Mouse (Mus musculus) limb, embryonic 12.5 days (tissue): ENCODE data around the gene Ankrd12. TPM values are rescaled to one million over a fixed set of nuclear protein-coding genes. Genes with fewer than 3 reads are reported as not detected.
"Not testable (repeated sequence)": the region's sequence is repeated elsewhere in the genome, so short reads cannot be mapped to it uniquely, and the experiment has no call there.

Source experiments
- ATAC-seq: fragments of 200-750 bp; cut with Nextera tagmentation; 2 replicates; pipeline ENCODE4 v1.8.0; 2017; ENCODE audit warnings: low read depth, moderate TSS enrichment; ENCODE audit not compliant: insufficient number of reproducible peaks, insufficient read depth, low FRiP score, low TSS enrichment
- H3K27ac ChIP-seq: fragments of 300-500 bp; sonication (generic); 2 replicates; pipeline ENCODE4 v1.5.1; 2016; ENCODE audit warnings: mild to moderate bottlenecking, moderate library complexity
- H3K27me3 ChIP-seq: fragments of 300-500 bp; sonication (generic); 2 replicates; pipeline ENCODE4 v1.6.1; 2016; ENCODE audit warnings: mild to moderate bottlenecking, moderate library complexity
- H3K36me3 ChIP-seq: fragments of 300-500 bp; sonication (generic); 2 replicates; pipeline ENCODE4 v1.6.1; 2016; ENCODE audit warnings: mild to moderate bottlenecking, moderate library complexity
- H3K4me1 ChIP-seq: fragments of 300-500 bp; sonication (generic); replicated peaks from 2 replicates; pipeline ENCODE4 v1.6.1; 2016
- H3K4me2 ChIP-seq: fragments of 300-500 bp; sonication (generic); 2 replicates; pipeline ENCODE4 v1.6.1; 2016; ENCODE audit warnings: mild to moderate bottlenecking, moderate library complexity
- H3K4me3 ChIP-seq: fragments of 300-500 bp; sonication (generic); replicated peaks from 2 replicates; pipeline ENCODE4 v1.5.1; 2016; ENCODE audit warnings: mild to moderate bottlenecking
- H3K9ac ChIP-seq: fragments of 300-500 bp; sonication (generic); replicated peaks from 2 replicates; pipeline ENCODE4 v1.6.1; 2016; ENCODE audit warnings: mild to moderate bottlenecking, moderate library complexity
- H3K9me3 ChIP-seq: fragments of 300-500 bp; sonication (generic); 2 replicates; pipeline ENCODE4 v1.6.1; 2016; ENCODE audit warnings: mild to moderate bottlenecking, moderate library complexity
- whole genome bisulfite sequencing: fragments of 180-500 bp; shearing (Covaris S2); methylation state at CpG from one replicate; pipeline ENCODE4 v1.1.7; 2016; 5-methylcytosine and 5-hydroxymethylcytosine counted together
- polyA plus RNA-seq: library from polyadenylated mRNA; unstranded; fragments of >200 nt; fragmentation: Nextera tagmentation; extraction: Ambion mirVana; gene quantifications from 2 replicates; pipeline ENCODE4 v1.2.1, GENCODE M21; 2016

Ankrd12 gene
- polyA plus RNA-seq, 1 experiment from 2014 or later = 25.0 TPM

DNA sequence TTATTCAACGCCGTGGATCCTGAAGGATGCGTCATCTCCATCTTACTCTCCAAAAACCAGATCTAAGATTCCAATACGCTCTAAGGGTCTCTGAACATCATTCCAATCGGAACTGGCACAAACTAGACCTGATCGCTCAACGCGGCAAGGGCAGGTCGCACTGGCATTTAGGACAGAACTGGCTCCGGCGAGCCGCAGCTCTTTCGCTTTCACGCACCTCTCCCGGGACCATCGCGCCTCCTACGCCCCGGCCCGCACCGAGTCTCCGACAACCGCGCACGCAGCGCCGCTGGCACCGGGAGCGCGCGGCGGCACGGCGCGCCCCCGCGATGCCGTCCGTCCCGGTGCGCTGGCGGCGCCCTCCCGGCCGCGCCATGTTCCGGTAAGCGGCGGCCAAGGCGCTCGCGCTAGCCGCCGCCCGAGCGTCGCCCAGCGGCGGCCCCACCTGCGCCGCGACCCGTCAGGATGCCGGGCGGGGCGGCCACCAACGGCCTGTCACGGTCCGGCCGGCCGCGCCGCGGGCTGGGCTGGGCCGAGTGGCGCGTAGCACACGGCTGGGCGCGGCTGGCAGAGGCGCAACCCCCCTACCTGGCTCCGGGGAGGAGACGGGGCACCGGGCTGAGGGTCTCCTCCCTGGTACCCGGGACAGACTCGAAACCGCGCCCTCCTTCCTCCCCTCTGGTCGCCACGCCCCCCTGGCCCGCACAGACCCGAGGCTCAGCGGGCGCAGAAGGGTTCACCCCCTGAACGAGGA is 538 bp downstream of the Ankrd12 start:
- Histone ChIP-seq H3K4me3 (peak overlapping the region; percentile 95), H3K4me2 (peak overlapping the region; percentile 77), H3K9me3 (no peaks in the 10 kb centered on the region), H3K9ac (peak overlapping the region; percentile 80), H3K27ac (peak overlapping the region; percentile 89), H3K36me3 (peaks cover 25% of the 10 kb centered on the region), H3K4me1 (peaks cover 14% of the 10 kb centered on the region), H3K27me3 (no peaks in the 10 kb centered on the region)
- under 1% methylated on average over 73 of the region's 95 CpGs for WGBS
- ATAC-seq = peak; percentile 90

DNA sequence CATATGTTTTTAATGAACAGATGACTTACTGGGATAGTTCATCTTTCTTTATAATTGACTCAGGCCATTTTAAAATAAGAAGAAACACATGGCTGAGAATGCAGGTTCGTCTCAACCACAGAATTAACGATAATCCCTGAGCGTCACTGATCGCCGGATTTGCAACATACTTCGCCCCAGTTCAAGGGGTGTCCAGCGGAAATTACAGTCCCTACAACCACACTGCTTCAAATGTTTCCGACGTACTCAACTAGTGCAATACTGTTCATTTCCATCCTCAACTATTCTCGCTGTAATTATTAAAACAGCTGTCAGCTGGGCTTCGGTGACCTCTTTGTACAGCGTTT is 1.1 kb downstream of the Ankrd12 start:
- peaks cover 19% of the 10 kb centered on the region for H3K36me3 ChIP-seq
- WGBS = 3% methylated on average over 12 of the region's 12 CpGs
- H3K4me1 ChIP-seq = peaks cover 14% of the 10 kb centered on the region
- ATAC-seq = no peak
- no peaks in the 10 kb centered on the region for H3K9me3 ChIP-seq
- peak overlapping the region; percentile 95 for H3K4me3 ChIP-seq
- no peaks in the 10 kb centered on the region for H3K27me3 ChIP-seq
- peak overlapping the region; percentile 77 for H3K4me2 ChIP-seq
- H3K27ac ChIP-seq = peak overlapping the region; percentile 89
- H3K9ac ChIP-seq = peak overlapping the region; percentile 80

DNA sequence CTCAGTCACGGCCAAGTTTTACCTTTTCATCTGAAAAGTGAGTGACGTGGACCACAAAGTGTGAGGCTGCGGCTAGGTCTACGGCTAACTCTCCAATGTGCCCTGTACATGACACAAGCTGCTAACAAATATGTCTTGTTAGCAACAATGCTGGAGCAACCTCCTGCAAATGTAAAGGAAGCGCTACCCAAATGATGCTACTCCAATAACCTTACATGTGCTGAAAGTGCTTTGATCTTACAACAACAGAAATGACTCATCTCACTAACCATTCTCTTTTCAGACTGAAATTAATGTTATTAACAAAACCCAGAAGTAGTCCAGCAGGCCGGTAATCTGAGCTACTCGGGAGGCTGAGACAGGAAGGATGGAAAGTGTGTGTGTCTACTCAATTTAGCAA is 2.9 kb downstream of the Ankrd12 start:
- Histone ChIP-seq H3K27me3 (no peaks in the 10 kb centered on the region), H3K27ac (no peak overlapping the region), H3K4me3 (no peak overlapping the region), H3K4me1 (peaks cover 14% of the 10 kb centered on the region), H3K36me3 (peaks cover 5% of the 10 kb centered on the region; the same call in 1 of the 2 replicates), H3K9ac (no peak overlapping the region), H3K9me3 (no peaks in the 10 kb centered on the region), H3K4me2 (no peak overlapping the region)
- ATAC-seq = no peak
- 86% methylated on average over 7 of the region's 7 CpGs for WGBS

DNA sequence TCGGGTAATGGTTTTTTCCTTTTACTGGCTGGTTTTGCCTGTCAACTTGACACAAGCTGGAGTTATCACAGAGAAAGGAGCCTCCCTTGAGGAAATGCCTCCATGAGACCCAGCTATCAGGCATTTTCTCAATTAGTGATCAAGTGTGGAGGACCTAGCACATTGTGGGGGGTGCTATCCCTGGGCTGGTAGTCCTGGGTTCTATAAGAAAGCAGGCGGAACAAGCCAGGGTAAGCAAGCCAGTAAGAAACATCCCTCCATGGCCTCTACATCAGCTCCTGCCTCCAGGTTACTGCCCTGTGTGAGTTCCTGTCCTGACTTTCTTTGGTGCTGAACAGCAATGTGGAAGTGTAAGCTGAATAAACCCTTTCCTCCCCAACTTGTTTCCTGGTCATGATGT is 7.9 kb downstream of the Ankrd12 start:
- H3K4me1 ChIP-seq, H3K9me3 ChIP-seq, ATAC-seq, H3K27me3 ChIP-seq, H3K27ac ChIP-seq, H3K9ac ChIP-seq, H3K4me3 ChIP-seq, H3K36me3 ChIP-seq, H3K4me2 ChIP-seq: not testable (repeated sequence)
- WGBS = 91% methylated on average over 2 of the region's 2 CpGs

DNA sequence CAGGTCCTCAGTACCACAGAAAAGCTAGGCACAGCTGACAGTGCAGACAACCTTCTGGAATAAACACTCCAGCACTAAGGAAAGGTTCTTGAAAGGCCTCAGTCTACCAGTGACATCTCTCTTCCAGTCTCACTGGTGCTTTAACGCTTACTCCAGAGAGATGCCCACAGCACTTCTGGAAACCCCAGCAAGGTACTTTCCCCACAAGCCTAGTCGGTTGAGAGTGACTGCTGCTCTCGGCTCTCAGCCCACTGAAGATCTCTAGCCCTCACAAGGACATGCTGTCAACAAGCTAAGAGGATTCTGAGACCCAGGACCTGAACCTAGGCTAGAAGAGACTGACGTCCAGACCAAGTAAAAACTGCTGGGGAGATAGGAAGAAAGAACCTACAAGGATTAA is 11.8 kb downstream of the Ankrd12 start:
- Histone ChIP-seq H3K27me3 (no peaks in the 10 kb centered on the region), H3K9ac (no peak overlapping the region), H3K27ac (no peak overlapping the region), H3K9me3 (no peaks in the 10 kb centered on the region), H3K4me1 (no peaks in the 10 kb centered on the region), H3K4me2 (no peak overlapping the region), H3K36me3 (no peaks in the 10 kb centered on the region), H3K4me3 (no peak overlapping the region)
- ATAC-seq = no peak
- WGBS = 87% methylated on average over 4 of the region's 4 CpGs

DNA sequence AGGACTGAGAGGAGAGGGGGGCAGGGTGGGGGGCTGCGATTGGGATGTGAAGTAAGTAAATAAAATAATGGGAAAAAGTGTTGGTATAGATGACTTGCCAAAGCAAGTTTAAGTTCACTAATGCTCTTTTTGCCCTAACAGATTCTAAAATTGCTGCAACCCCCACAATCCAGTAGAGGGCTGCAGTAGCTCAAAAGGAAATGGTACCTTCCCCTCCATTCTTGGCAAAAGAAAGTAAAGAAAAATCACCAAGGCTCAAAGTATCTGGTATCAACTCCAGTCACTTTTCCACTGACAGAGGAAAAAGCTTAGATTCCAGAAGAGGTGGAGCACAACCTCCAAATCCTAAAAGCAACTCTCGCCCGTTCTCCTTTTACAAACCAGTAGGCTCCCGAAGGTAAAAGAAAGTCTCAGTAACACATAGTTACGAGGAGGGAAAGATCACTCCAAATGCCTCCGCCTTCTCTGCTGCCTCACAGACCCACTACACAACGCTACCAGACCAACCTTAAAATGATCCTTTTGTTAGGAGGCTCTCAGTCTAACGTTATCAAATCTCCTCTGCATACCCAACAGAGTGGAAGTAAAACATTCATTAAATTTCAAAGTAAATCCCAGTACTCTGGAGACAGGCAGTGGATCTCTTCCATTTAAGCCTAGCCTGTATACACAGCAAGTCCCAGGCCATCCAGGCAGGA is 15.5 kb downstream of the Ankrd12 start:
- Histone ChIP-seq H3K4me1 (no peaks in the 10 kb centered on the region), H3K9ac (no peak overlapping the region), H3K27me3 (no peaks in the 10 kb centered on the region), H3K9me3 (no peaks in the 10 kb centered on the region), H3K4me2 (no peak overlapping the region), H3K36me3 (no peaks in the 10 kb centered on the region), H3K4me3 (no peak overlapping the region), H3K27ac (no peak overlapping the region)
- WGBS = 58% methylated on average over 8 of the region's 8 CpGs
- ATAC-seq = no peak

DNA sequence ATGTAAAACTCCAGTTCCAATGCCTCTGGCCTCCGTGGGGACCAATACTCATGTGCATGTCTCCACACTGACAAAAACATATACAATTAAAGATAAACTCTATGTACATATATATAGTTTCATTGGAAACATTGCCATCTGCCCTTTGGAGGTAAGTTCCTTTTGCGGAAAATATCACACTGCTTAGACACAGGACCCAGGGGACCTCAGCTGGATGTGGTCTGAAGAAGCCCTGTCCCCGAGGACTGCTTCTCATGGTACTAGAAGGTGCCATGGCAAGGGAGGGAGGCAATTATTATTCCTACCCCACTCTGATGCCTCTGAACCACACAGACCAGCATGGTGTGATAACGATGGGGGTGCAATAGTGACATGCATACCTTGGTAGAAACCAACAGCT is 18.7 kb downstream of the Ankrd12 start:
- WGBS = 87% methylated on average over 4 of the region's 4 CpGs
- Histone ChIP-seq H3K4me1 (no peaks in the 10 kb centered on the region), H3K4me2 (no peak overlapping the region), H3K9me3 (no peaks in the 10 kb centered on the region), H3K4me3 (no peak overlapping the region), H3K36me3 (no peaks in the 10 kb centered on the region), H3K27me3 (no peaks in the 10 kb centered on the region), H3K9ac (no peak overlapping the region), H3K27ac (no peak overlapping the region)
- ATAC-seq = no peak

DNA sequence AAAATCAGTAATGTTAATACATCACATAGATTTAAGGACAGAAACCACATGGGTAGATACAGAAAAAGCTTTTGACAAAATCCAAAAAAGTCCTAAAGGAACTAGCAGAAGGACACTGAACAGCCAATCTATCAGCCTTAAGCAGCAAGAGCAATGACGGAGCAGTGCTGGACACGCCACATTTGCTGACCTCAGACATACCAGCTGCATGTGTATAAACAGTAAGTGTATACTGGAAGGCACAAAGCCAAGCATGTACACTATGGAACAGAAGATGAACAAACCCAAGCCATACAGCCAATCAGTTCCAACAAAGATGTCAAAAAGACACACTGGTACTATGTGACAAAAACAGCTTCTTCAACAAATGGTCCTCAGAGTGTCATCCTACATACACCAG is 19.7 kb downstream of the Ankrd12 start:
- no peak overlapping the region for H3K4me3 ChIP-seq
- no peaks in the 10 kb centered on the region for H3K36me3 ChIP-seq
- H3K9ac ChIP-seq = no peak overlapping the region
- WGBS = 89% methylated on average over 2 of the region's 2 CpGs
- no peak overlapping the region for H3K4me2 ChIP-seq
- ATAC-seq = no peak
- H3K27me3 ChIP-seq = no peaks in the 10 kb centered on the region
- no peaks in the 10 kb centered on the region for H3K4me1 ChIP-seq
- no peak overlapping the region for H3K27ac ChIP-seq
- H3K9me3 ChIP-seq = no peaks in the 10 kb centered on the region

DNA sequence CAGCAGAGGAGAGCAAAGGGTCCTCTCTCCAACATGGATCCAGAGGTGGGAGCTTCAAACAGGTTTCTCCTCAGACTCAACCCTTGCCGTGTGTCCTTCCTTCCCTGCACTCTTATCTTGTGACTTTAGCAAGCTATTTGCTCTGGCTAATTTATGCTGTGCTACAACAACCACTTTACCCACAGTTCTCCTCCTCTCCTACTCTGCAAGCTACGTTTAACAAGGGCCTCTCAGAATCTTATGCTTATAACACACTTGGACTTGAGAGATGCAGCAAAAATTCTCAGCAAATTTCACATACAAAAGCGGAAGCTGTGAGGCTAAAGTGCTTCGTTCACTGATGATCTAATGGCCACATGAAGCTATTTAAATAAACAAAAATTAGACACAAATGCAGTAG is 23.5 kb downstream of the Ankrd12 start:
- ATAC-seq = no peak
- Histone ChIP-seq H3K4me3 (no peak overlapping the region), H3K4me2 (no peak overlapping the region), H3K4me1 (0 out of 2 replicates have a peak, but pooled peaks cover 4% of the 10 kb centered on the region), H3K9ac (no peak overlapping the region), H3K27me3 (no peaks in the 10 kb centered on the region), H3K9me3 (no peaks in the 10 kb centered on the region), H3K36me3 (peaks cover 3% of the 10 kb centered on the region; the same call in 1 of the 2 replicates), H3K27ac (no peak overlapping the region)
- 74% methylated on average over 4 of the region's 4 CpGs for WGBS

DNA sequence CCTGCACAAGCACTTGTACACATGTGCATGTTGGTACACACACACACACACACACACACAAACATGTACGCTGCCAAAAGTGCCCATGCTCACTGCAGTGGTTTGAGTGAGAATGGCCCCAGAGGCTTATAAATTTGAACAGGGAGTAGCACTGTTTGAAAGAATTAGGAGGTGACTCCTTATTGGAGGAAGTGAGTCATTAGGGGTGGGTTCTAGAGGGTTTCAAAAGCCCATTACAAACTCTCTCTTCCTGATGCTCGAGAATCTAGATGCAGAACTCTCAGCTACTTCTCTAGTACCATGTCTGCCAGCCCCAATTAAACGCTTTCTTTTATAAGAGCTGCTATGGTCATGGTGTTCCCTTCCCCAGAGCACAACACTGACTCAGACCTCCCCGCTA is 28.1 kb downstream of the Ankrd12 start:
- no peaks in the 10 kb centered on the region for H3K9me3 ChIP-seq
- 72% methylated on average over 4 of the region's 4 CpGs for WGBS
- H3K4me3 ChIP-seq = no peak overlapping the region
- no peak for ATAC-seq
- peaks cover 16% of the 10 kb centered on the region for H3K36me3 ChIP-seq
- H3K27ac ChIP-seq = no peak overlapping the region
- H3K9ac ChIP-seq = no peak overlapping the region
- no peak overlapping the region for H3K4me2 ChIP-seq
- H3K27me3 ChIP-seq = no peaks in the 10 kb centered on the region
- 0 out of 2 replicates have a peak, but pooled peaks cover 9% of the 10 kb centered on the region for H3K4me1 ChIP-seq

DNA sequence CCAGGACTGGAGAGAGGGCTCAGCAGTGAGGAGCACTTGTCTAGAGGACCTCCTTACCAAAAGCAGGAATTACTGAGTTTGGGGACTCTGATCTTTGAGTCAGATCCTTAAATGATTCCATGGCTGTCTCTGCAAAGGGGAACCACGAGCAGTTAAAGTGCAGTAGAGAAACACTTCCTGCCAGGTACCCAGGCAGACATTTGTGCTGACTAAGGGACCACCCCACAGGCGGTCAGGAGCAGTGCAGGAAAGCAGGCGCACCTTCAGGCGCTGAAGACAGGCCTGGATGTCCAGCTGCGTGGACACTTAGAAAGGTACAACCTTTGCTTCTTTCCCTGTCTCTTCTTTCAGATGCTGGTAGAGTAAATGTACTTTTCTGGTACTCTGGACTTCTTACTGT is 28.7 kb downstream of the Ankrd12 start:
- no peak for ATAC-seq
- Histone ChIP-seq H3K4me3 (no peak overlapping the region), H3K9ac (no peak overlapping the region), H3K27me3 (no peaks in the 10 kb centered on the region), H3K4me2 (no peak overlapping the region), H3K27ac (no peak overlapping the region), H3K4me1 (0 out of 2 replicates have a peak, but pooled peaks cover 9% of the 10 kb centered on the region), H3K9me3 (no peaks in the 10 kb centered on the region), H3K36me3 (peaks cover 16% of the 10 kb centered on the region)
- 62% methylated on average over 5 of the region's 5 CpGs for WGBS
